Mouse (Mus musculus): ENCODE measurements around the gene Grk6. TPM values are rescaled to one million over a fixed set of nuclear protein-coding genes. Genes with fewer than 3 reads are reported as not detected.

Grk6 gene
- polyA plus RNA-seq (2015; fragmentation: Illumina TruSeq; extraction: RNeasy Lipid Tissue Mini Kit (QIAGEN cat#74804); ENCODE audit: insufficient read depth, low replicate concordance), result 155 TPM

DNA sequence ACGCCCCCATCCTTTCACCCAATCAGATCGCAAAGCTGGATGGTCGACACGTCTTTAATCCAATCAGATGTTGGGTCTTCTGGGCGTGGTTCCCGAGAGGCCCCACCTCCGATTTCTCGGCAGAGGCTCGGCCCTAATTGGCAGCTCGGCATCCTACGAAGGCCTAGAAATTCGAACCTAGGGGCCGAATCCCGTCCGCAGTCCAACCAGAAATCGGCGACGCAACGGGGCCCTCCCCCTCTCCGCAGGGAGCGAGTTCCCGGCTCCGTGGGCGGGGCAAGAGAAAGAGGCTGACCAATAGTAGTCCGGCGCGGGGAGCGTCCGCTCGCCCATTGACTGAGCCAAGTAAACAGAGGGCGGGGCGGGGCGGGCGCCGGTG, at the start of gene Grk6:
TSS of gene Grk6 (plus strand) at position 136 of the 379 bp plus-strand sequence.

DNA sequence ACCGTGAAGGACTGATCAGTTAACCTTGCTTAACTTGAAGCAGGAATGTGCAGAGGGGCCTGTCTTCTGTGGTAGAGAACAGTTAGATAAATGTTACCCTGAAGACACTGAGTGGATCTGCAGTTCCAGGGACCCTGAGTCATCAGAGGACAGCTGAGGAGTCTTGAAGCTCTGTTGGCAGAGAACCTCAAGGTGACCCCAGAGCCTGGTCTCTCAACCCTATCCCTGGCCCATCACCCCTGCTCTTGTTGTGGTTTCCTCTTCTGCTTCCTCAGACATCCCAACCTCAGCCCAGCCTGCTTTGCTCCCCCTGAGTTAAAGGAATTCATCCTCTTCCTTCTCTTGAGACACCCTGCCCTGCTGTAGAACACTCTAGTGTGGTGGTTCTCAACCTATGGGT, 46.8 kb upstream of the Grk6 start, which contains the start of gene Slc34a1:
TSS of gene Slc34a1 (plus strand) at position 100 of the 400 bp plus-strand sequence.

DNA sequence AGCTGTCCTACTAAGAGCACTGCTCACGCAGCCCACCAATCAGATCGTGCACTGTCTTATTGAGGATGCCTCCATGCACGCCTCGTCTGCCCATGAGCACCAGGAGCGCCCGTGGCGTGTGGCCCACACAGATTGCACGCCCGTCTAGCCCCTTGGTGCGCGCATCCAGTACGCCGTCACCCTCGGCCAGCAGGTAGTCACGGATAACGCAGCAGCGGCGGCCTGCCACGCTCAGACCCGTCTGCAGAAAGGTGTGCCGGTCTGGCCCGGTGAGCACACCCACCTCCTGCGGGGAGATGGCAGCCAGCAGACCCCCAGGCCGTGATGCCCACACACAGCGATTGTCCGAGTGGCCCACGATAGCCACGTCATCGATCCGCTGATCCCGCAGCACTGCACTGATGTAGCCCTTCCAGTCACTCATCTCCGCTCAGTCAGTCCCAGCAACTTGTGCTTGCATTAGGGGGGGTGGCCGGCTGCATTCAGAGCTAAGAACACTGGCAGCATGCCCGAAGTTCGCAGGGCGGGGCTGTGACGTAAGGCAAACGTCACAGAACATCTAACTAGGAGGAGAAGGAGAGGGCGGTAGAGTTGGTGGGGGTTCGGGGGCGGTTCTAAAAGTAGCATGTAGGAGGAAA, 30.0 kb upstream of the Grk6 start, which contains the start of gene Pfn3:
TSS of gene Pfn3 (minus strand) at position 490 of the 638 bp plus-strand sequence.

GRCm38 (mm10) chr13:55426613-55427012, 18.3 kb upstream of the Grk6 start, which contains the start of gene F12:
Gene F12 (minus strand): TSS chr13:55426793.

DNA sequence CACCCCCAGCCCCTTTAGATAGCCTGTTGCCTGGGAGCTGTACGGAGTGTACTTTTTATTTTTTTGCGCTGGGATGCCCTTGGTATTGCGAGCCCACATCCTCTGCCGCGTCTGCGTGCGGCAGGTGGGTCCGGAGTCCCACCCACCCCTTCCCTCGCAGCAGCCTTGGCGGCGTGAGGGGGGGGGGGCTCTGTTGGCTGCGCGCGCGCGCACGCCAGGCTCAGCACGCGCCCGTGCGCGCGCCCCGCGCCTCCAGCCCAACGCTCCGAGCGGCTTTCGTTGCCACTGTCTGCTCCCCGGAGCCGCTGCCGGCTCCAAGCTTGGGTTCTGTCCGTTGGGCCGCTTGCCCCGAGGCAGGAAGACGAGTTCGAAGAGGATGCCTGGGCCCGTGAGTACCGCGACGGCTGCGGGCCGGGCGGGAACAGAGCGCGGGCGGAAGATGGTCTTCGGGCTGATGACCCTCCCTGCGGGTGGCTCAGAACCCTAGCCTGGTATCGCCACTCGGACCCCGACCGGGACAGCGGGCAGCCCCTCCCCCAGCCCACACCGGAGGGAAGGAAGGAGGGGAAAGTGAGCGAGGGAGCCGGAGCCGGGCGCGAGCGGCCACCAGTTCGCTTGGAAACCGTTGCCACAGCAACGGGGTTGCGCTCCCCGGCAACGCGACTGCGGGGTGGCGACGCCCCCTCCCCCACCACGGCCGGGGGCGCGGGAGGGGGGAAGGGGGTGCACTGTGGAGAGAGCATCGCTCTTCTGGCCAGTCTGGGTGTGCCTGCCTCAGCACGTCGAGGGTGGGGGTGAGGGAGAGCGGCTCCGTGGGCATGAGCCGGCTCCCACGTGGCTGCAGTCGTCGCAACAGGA, 19.4 kb downstream of the Grk6 start, which contains the start of gene Prr7:
TSS of gene Prr7 (plus strand) at position 241 of the 858 bp plus-strand sequence.

GRCm38 (mm10) chr13:55487578-55488498, 43.0 kb downstream of the Grk6 start, which contains the start of gene Dbn1:
Gene Dbn1 (minus strand): TSS chr13:55488111.

Other genes starting within 250 kb of the Grk6 start
- gene Nsd1, start 235.3 kb upstream of the Grk6 start, polyA plus RNA-seq (2015; fragmentation: Illumina TruSeq; extraction: RNeasy Lipid Tissue Mini Kit (QIAGEN cat#74804); ENCODE audit: insufficient read depth, low replicate concordance), result 106 TPM
- 61.8 TPM for gene Prelid1, start 124.6 kb upstream of the Grk6 start, polyA plus RNA-seq (2015; fragmentation: Illumina TruSeq; extraction: RNeasy Lipid Tissue Mini Kit (QIAGEN cat#74804); ENCODE audit: insufficient read depth, low replicate concordance)
- gene Rab24, start 123.1 kb upstream of the Grk6 start, polyA plus RNA-seq (2015; fragmentation: Illumina TruSeq; extraction: RNeasy Lipid Tissue Mini Kit (QIAGEN cat#74804); ENCODE audit: insufficient read depth, low replicate concordance), result 61.8 TPM
- 2.1 TPM for gene Mxd3, start 115.2 kb upstream of the Grk6 start, polyA plus RNA-seq (2015; fragmentation: Illumina TruSeq; extraction: RNeasy Lipid Tissue Mini Kit (QIAGEN cat#74804); ENCODE audit: insufficient read depth, low replicate concordance)
- 46.1 TPM for gene Lman2, start 82.3 kb upstream of the Grk6 start, polyA plus RNA-seq (2015; fragmentation: Illumina TruSeq; extraction: RNeasy Lipid Tissue Mini Kit (QIAGEN cat#74804); ENCODE audit: insufficient read depth, low replicate concordance)
- 26.6 TPM for gene Rgs14, start 75.3 kb upstream of the Grk6 start, polyA plus RNA-seq (2015; fragmentation: Illumina TruSeq; extraction: RNeasy Lipid Tissue Mini Kit (QIAGEN cat#74804); ENCODE audit: insufficient read depth, low replicate concordance)
- gene Slc34a1, start 46.9 kb upstream of the Grk6 start, polyA plus RNA-seq (2015; fragmentation: Illumina TruSeq; extraction: RNeasy Lipid Tissue Mini Kit (QIAGEN cat#74804); ENCODE audit: insufficient read depth, low replicate concordance), result not detected
- not detected for gene Pfn3, start 29.8 kb upstream of the Grk6 start, polyA plus RNA-seq (2015; fragmentation: Illumina TruSeq; extraction: RNeasy Lipid Tissue Mini Kit (QIAGEN cat#74804); ENCODE audit: insufficient read depth, low replicate concordance)
- 0.11 TPM for gene F12, start 18.3 kb upstream of the Grk6 start, polyA plus RNA-seq (2015; fragmentation: Illumina TruSeq; extraction: RNeasy Lipid Tissue Mini Kit (QIAGEN cat#74804); ENCODE audit: insufficient read depth, low replicate concordance)
- gene Prr7, start 19.2 kb downstream of the Grk6 start, polyA plus RNA-seq (2015; fragmentation: Illumina TruSeq; extraction: RNeasy Lipid Tissue Mini Kit (QIAGEN cat#74804); ENCODE audit: insufficient read depth, low replicate concordance), result not detected
- 4.8 TPM for gene Dbn1, start 43.0 kb downstream of the Grk6 start, polyA plus RNA-seq (2015; fragmentation: Illumina TruSeq; extraction: RNeasy Lipid Tissue Mini Kit (QIAGEN cat#74804); ENCODE audit: insufficient read depth, low replicate concordance)
- 7.7 TPM for gene Pdlim7, start 68.6 kb downstream of the Grk6 start, polyA plus RNA-seq (2015; fragmentation: Illumina TruSeq; extraction: RNeasy Lipid Tissue Mini Kit (QIAGEN cat#74804); ENCODE audit: insufficient read depth, low replicate concordance)
- gene Dok3, start 84.2 kb downstream of the Grk6 start, polyA plus RNA-seq (2015; fragmentation: Illumina TruSeq; extraction: RNeasy Lipid Tissue Mini Kit (QIAGEN cat#74804); ENCODE audit: insufficient read depth, low replicate concordance), result 51.4 TPM
- 33.1 TPM for gene Ddx41, start 91.6 kb downstream of the Grk6 start, polyA plus RNA-seq (2015; fragmentation: Illumina TruSeq; extraction: RNeasy Lipid Tissue Mini Kit (QIAGEN cat#74804); ENCODE audit: insufficient read depth, low replicate concordance)
- gene Fam193b, start 126.0 kb downstream of the Grk6 start, polyA plus RNA-seq (2015; fragmentation: Illumina TruSeq; extraction: RNeasy Lipid Tissue Mini Kit (QIAGEN cat#74804); ENCODE audit: insufficient read depth, low replicate concordance), result 63.6 TPM
- 85.5 TPM for gene Tmed9, start 128.7 kb downstream of the Grk6 start, polyA plus RNA-seq (2015; fragmentation: Illumina TruSeq; extraction: RNeasy Lipid Tissue Mini Kit (QIAGEN cat#74804); ENCODE audit: insufficient read depth, low replicate concordance)
- gene B4galt7, start 154.8 kb downstream of the Grk6 start, polyA plus RNA-seq (2015; fragmentation: Illumina TruSeq; extraction: RNeasy Lipid Tissue Mini Kit (QIAGEN cat#74804); ENCODE audit: insufficient read depth, low replicate concordance), result 15.3 TPM
- 43.9 TPM for gene Caml, start 177.9 kb downstream of the Grk6 start, polyA plus RNA-seq (2015; fragmentation: Illumina TruSeq; extraction: RNeasy Lipid Tissue Mini Kit (QIAGEN cat#74804); ENCODE audit: insufficient read depth, low replicate concordance)
- gene Ddx46, start 190.0 kb downstream of the Grk6 start, polyA plus RNA-seq (2015; fragmentation: Illumina TruSeq; extraction: RNeasy Lipid Tissue Mini Kit (QIAGEN cat#74804); ENCODE audit: insufficient read depth, low replicate concordance), result 126 TPM
- 88.3 TPM for gene B230219D22Rik, start 248.1 kb downstream of the Grk6 start, polyA plus RNA-seq (2015; fragmentation: Illumina TruSeq; extraction: RNeasy Lipid Tissue Mini Kit (QIAGEN cat#74804); ENCODE audit: insufficient read depth, low replicate concordance)